Mouse (Mus musculus): ENCODE results near the gene Zfp286. TPM values are rescaled to one million over a fixed set of nuclear protein-coding genes. Genes with fewer than 3 reads are reported as not detected.

Gene Zfp286
- polyA plus RNA-seq, 1 experiment, result 1.1 TPM

DNA sequence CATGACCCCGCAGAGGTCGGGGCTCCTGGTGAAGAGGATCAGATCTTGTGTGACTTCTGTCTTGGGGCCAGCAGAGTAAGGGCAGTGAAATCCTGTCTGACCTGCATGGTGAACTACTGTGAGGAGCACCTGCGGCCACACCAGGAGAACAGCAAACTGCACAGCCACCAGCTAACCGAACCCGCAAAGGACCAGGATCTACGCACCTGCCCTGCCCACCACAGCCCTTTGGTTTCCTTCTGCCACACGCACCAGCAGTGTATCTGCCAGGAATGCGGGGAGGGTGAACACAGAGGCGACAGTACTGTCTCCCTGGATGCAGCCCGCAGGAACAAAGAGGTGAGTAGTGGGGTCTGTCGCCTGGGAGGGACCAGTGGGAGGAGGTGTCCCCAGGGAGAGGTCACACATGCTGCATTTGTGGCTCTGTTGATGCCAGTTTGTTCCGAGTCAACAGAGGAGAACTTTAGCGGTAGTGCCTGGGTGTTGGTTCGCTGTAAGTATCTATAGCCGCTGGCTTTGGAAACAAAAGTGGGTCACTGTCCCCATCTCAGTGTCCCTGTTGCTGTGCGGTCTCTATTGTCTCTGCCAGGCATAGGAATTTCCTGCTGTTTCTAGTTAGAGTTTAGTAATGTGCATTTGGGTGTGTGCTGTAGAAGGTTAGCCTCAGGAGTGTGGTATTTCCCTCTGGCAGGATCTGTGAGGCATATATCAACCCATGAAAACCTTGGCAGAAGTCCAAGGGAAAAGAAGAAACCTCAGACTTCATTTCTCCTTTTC, 31.6 kb upstream of the Zfp286 start:
- 1% methylated on average over 16 of the region's 16 CpGs for whole genome bisulfite sequencing
- Histone ChIP-seq H3K4me1 (ENCODE audit: control insufficient read depth, insufficient read depth, low read length) (peaks cover 18% of the 10 kb centered on the region), H3K4me3 (replicated peaks; ENCODE audit: extremely low read depth, low read depth, low read length) (peak overlapping the region; percentile 91)
- TF ChIP-seq CTCF (IDR thresholded peaks at IDR 0.05; ENCODE audit: insufficient read depth, low read length) (no peak), POLR2A (IDR thresholded peaks at IDR 0.05; ENCODE audit: borderline replicate concordance, extremely low read depth, low read depth, low read length) (no peak)
- DNase-seq, result peak; percentile 74

DNA sequence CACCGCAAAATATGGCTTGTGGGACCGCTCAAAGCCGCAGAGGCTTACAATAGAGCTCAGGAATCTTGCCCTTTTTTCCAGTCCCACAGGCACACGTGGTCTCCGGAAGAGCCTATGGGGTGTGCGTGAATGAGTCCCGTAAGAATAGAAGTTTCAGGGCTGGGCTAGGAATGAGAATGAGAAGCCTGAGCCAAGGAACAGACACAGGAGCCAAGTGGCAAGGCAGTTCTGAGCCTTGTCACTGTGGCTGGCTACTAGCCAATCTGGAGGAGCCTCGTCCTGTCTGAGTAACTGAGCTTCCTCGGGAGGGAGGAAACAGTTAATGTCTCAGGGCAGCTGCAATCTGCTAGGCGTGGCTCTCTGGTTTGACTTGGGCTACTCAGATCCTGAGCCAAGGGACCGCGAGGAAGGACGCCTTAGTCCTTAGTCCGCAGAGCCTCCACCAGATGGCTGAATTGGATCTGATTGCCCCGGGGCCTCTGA, 30.8 kb upstream of the Zfp286 start, which contains the start of gene Trim16:
TSS of gene Trim16 (plus strand) at position 173 of the 483 bp plus-strand sequence.
- TF ChIP-seq CTCF (IDR thresholded peaks at IDR 0.05; ENCODE audit: insufficient read depth, low read length), result no peak
- TF ChIP-seq POLR2A (IDR thresholded peaks at IDR 0.05; ENCODE audit: borderline replicate concordance, extremely low read depth, low read depth, low read length), result peak; percentile 94; the same call in 1 of the 2 replicates
- peak within 1 kb of the TSS; percentile 91 for H3K4me3 ChIP-seq (replicated peaks; ENCODE audit: extremely low read depth, low read depth, low read length)
- H3K4me1 ChIP-seq (ENCODE audit: control insufficient read depth, insufficient read depth, low read length), result peaks cover 11% of the 10 kb centered on the region; the same call in 1 of the 2 replicates
- WGBS, result 1% methylated on average over 15 of the region's 15 CpGs
- DNase-seq, result no peak

DNA sequence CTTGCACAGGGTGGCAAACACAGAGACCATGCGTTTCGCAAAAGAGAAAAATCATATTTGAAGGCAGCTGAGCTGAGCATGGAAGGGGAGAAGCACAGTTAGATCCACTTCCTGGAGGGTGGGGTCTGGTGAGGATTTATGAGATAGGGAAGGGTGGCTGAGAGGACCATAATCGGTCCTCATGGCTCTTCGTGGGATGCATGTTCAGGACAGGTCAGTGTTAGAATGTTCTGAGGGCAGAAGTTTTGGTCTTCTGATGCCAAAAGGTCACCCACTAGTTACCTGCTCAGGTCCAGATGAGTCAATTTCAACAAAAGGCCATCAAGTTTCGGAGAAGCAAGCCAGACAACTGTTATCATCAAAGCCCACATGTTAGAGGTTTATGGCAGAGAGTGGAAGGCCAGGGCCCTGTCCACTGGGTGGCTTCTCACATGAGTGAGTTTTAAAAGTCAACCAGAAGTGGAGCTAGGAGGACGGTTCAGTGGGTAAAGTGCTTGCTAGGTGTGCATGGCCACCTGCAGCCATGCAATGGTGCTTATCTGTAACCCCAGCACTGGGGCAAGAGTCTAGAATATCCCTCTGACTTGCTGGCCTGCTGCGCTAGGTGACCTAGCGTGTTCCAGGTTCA, 29.9 kb upstream of the Zfp286 start:
- Histone ChIP-seq H3K4me3 (replicated peaks; ENCODE audit: extremely low read depth, low read depth, low read length) (no peak overlapping the region), H3K4me1 (ENCODE audit: control insufficient read depth, insufficient read depth, low read length) (peaks cover 6% of the 10 kb centered on the region; the same call in 1 of the 2 replicates)
- TF ChIP-seq CTCF (IDR thresholded peaks at IDR 0.05; ENCODE audit: insufficient read depth, low read length) (no peak), POLR2A (IDR thresholded peaks at IDR 0.05; ENCODE audit: borderline replicate concordance, extremely low read depth, low read depth, low read length) (no peak)
- no peak for DNase-seq
- WGBS, result 76% methylated on average over 8 of the region's 8 CpGs

DNA sequence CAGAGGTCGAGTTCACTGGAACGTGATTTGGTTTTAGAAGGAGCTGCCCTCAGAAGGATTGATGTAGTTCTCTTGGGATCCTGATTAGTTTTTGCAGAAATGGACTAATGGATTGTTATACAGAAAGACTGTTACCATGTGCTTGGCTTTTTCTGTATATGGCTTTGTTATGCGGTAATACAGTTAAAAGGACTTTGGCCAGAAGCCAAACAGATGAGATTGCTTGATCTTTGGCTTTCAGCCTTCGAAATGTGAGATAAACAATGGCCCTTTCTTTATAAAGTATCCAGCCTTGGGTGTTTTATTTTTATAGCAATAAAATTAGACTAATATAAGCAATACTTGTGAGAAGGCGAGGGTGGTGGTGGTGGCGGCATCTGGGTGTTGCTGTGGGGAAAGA, 27.3 kb upstream of the Zfp286 start:
- no peak for DNase-seq
- H3K4me3 ChIP-seq (replicated peaks; ENCODE audit: extremely low read depth, low read depth, low read length), result no peak overlapping the region
- 35% methylated on average over 6 of the region's 6 CpGs for WGBS
- no peaks in the 10 kb centered on the region; the same call in 1 of the 2 replicates for H3K4me1 ChIP-seq (ENCODE audit: control insufficient read depth, insufficient read depth, low read length)
- TF ChIP-seq POLR2A (IDR thresholded peaks at IDR 0.05; ENCODE audit: borderline replicate concordance, extremely low read depth, low read depth, low read length), result no peak
- no peak for TF ChIP-seq CTCF (IDR thresholded peaks at IDR 0.05; ENCODE audit: insufficient read depth, low read length)

DNA sequence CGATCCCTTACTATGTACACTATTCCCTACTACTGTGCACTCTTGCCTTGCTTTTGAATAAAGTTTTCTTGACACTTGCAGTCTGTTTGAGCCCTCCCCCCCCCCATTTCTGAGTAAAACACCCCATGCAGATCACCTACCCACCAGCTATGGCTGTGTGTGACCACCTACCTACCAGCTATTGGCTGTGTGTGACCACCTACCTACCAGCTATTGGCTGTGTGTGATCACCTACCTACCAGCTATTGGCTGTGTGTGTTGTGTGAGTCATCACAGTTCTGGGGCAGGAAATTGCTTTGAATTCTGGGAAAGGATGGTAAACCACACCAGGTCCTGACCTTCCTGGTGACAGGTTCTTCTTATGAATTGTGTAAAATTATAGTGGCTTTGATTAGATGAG, 26.2 kb upstream of the Zfp286 start:
- 97% methylated on average over 1 of the region's 1 CpGs for WGBS
- H3K4me3 ChIP-seq (replicated peaks; ENCODE audit: extremely low read depth, low read depth, low read length), result no peak overlapping the region
- TF ChIP-seq CTCF (IDR thresholded peaks at IDR 0.05; ENCODE audit: insufficient read depth, low read length), result no peak
- no peak for TF ChIP-seq POLR2A (IDR thresholded peaks at IDR 0.05; ENCODE audit: borderline replicate concordance, extremely low read depth, low read depth, low read length)

DNA sequence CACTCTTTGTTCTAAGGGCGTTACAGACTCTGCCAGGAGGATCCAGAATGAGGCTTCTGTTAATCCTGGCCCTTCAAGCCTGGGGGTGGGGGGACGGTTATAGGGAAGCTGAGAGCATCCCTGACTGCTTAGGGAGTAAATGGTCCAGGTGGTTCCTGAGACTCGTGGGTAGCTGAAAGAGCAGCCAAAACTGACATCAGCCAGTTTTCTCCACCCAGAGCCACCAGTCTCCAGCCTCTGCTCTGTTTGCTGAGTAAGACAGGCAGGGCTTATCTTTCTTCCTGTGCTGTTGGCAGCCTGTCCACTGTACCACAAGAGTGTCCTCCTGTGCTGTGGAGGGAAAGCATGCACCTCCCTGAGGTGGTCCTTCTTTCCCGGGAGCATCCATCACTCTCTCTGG, 25.4 kb upstream of the Zfp286 start:
- WGBS, result 40% methylated on average over 4 of the region's 4 CpGs
- H3K4me3 ChIP-seq (replicated peaks; ENCODE audit: extremely low read depth, low read depth, low read length), result no peak overlapping the region
- no peaks in the 10 kb centered on the region; the same call in 1 of the 2 replicates for H3K4me1 ChIP-seq (ENCODE audit: control insufficient read depth, insufficient read depth, low read length)
- DNase-seq, result no peak
- TF ChIP-seq CTCF (IDR thresholded peaks at IDR 0.05; ENCODE audit: insufficient read depth, low read length) (no peak), POLR2A (IDR thresholded peaks at IDR 0.05; ENCODE audit: borderline replicate concordance, extremely low read depth, low read depth, low read length) (no peak)

More for the DNA sequence above, 26.2 kb upstream of the Zfp286 start:
- H3K4me1 ChIP-seq (ENCODE audit: control insufficient read depth, insufficient read depth, low read length), result no peaks in the 10 kb centered on the region; the same call in 1 of the 2 replicates
- DNase-seq, result no peak

DNA sequence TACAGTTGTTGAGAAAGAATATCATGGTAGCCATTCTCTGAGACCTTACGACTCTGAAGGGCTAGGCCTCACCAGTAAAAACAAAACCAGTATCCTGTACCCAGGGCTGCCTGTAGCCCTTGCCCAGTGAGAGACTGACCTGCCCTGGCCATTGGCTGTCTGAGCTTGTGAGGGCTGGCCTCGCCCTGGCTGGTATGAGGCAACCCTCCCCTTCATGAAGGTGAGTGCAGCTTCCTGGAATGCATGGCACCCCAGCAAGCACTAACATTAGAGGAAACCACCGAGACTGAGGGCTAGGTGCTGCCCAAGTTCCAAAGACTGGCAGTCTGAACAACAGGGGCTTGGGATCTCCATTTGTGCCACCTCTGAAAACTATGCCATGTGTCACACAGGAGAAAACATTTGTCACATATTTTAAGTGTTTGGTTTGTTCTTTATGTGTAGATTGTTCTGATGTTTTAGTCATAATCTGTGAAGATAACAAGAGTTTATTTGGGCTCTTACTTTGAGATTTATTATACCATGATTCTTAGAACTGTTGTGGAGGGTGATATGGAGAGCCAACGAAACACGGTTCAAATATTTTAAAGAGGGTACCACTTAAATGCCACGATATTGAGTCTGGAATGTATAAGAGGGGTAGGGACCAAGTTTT, 24.8 kb upstream of the Zfp286 start:
- H3K4me1 ChIP-seq (ENCODE audit: control insufficient read depth, insufficient read depth, low read length), result no peaks in the 10 kb centered on the region; the same call in 1 of the 2 replicates
- no peak overlapping the region for H3K4me3 ChIP-seq (replicated peaks; ENCODE audit: extremely low read depth, low read depth, low read length)
- WGBS, result 55% methylated on average over 6 of the region's 6 CpGs
- TF ChIP-seq CTCF (IDR thresholded peaks at IDR 0.05; ENCODE audit: insufficient read depth, low read length) (no peak), POLR2A (IDR thresholded peaks at IDR 0.05; ENCODE audit: borderline replicate concordance, extremely low read depth, low read depth, low read length) (no peak)
- peak; percentile 60 for DNase-seq

DNA sequence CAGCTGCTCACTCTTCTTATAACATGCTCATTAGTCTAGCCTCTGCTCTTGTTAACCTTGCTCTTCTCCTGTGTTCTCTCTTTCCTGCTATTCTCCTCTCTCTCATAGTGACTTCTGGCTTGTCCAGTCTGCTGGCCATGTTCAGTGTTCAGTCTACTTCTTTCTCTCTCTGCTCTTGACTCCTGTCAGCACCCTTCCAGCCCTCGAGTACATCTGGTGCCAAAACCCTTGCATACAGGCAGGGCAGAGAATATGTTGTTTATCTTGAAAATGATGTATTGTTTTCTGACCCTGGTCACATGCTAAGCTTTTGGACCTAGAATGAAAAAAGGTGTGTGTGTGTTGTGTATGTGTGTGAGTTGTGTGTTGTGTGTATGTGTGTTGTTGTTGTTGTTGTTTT, 24.2 kb upstream of the Zfp286 start:
- no peak for TF ChIP-seq CTCF (IDR thresholded peaks at IDR 0.05; ENCODE audit: insufficient read depth, low read length)
- no peak for TF ChIP-seq POLR2A (IDR thresholded peaks at IDR 0.05; ENCODE audit: borderline replicate concordance, extremely low read depth, low read depth, low read length)
- 24% methylated on average over 1 of the region's 1 CpGs for WGBS

DNA sequence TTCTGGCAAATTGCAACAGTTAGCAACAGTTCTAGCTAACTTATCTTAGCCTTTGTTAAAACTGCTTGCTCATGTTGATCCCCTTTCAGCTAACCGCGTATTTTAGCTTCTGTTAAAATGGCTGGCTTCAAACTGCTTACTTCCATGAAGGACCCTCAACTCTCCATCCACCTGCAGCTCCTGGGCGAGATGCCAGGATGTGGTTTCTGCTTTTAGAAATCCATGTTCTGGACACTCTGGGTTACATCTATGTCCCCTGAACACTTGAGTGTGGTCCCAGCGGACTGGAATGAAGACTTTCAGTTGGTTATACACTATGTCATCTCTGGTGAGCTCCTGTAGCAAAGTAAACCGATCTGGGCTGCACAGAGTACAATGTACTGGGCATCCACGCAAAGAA, 23.0 kb upstream of the Zfp286 start:
- TF ChIP-seq POLR2A (IDR thresholded peaks at IDR 0.05; ENCODE audit: borderline replicate concordance, extremely low read depth, low read depth, low read length) (no peak), CTCF (IDR thresholded peaks at IDR 0.05; ENCODE audit: insufficient read depth, low read length) (no peak)
- Histone ChIP-seq H3K4me3 (replicated peaks; ENCODE audit: extremely low read depth, low read depth, low read length) (no peak overlapping the region), H3K4me1 (ENCODE audit: control insufficient read depth, insufficient read depth, low read length) (no peaks in the 10 kb centered on the region; the same call in 1 of the 2 replicates)
- no peak for DNase-seq
- WGBS, result 65% methylated on average over 6 of the region's 6 CpGs

More for the DNA sequence above, 24.2 kb upstream of the Zfp286 start:
- H3K4me1 ChIP-seq (ENCODE audit: control insufficient read depth, insufficient read depth, low read length), result no peaks in the 10 kb centered on the region; the same call in 1 of the 2 replicates
- H3K4me3 ChIP-seq (replicated peaks; ENCODE audit: extremely low read depth, low read depth, low read length), result no peak overlapping the region
- no peak for DNase-seq
